Mouse (Mus musculus): ENCODE results near the gene Rnf222. TPM values are rescaled to one million over a fixed set of nuclear protein-coding genes. Genes with fewer than 3 reads are reported as not detected.

Gene Rnf222
- total and polyA plus RNA-seq, 3 experiments, result 0.23 to 0.28 TPM; not detected in 1

DNA sequence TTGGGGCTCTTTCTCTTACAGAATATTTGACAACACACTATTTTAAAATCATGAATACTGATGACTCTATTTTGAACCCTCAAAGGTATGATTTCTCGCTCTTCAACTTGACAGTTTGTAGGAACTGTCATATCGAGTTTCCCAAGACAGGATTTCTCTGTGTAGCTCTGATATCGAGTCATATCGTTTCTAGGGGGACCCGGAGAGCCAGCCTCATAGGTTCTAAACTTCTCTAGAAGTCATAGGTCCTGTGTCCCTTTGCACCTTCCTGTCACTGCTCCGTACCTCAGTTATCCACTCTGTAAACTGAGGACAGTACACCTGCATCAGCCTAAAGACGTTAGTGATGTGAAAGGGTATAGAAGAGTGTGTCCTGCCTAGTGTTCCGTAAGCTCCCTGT is 11.5 kb downstream of the Rnf222 start (continued):
- TF ChIP-seq NRF1 (IDR thresholded peaks at IDR 0.05; ENCODE audit: insufficient read depth, low read depth, low read length, poor library complexity, severe bottlenecking), result no peak

GRCm38 (mm10) chr11:68900519-68901350 is 12.4 kb downstream of the Rnf222 start:
- peak overlapping the region; percentile 70 for H3K9ac ChIP-seq (ENCODE audit: control insufficient read depth, low read depth, low read length, poor library complexity, severe bottlenecking)
- H3K79me2 ChIP-seq (ENCODE audit: control insufficient read depth, insufficient read depth, low read length, poor library complexity), result peaks cover 22% of the 10 kb centered on the region
- H3K4me1 ChIP-seq (ENCODE audit: control insufficient read depth in 1 of 2, insufficient read depth in 2 of 2, low read length in 2 of 2), result peaks cover 3 to 49% of the 10 kb centered on the region in 2 experiments; a peak in 2 of 4 replicates
- peak overlapping the region; percentile 55 to 64 for H3K4me3 ChIP-seq (ENCODE audit: control insufficient read depth in 1 of 2, insufficient read depth in 1 of 2, low read depth in 2 of 2, low read length in 2 of 2)
- DNase-seq (ENCODE audit: low read depth, low spot score), result peak; percentile 59
- peaks cover 25 to 50% of the 10 kb centered on the region in 2 experiments for H3K36me3 ChIP-seq (ENCODE audit: control insufficient read depth in 1 of 2, insufficient read depth in 2 of 2, low read length in 2 of 2)
- TF ChIP-seq ZNF384 (IDR thresholded peaks at IDR 0.05; ENCODE audit: low read depth, low read length), result peak; percentile 84
- no peak for TF ChIP-seq ZKSCAN1 (IDR thresholded peaks at IDR 0.05; ENCODE audit: low read depth, low read length)
- TF ChIP-seq ZMIZ1 (IDR thresholded peaks at IDR 0.05; ENCODE audit: low read depth, low read length), result peak; percentile 7; the same call in 1 of the 2 replicates
- TF ChIP-seq UBTF (IDR thresholded peaks at IDR 0.05; ENCODE audit: borderline replicate concordance, insufficient read depth, low read depth, low read length), result 0 out of 2 replicates have a peak, but pooled peaks have one; percentile 24
- no peaks in the 10 kb centered on the region for H3K27me3 ChIP-seq (ENCODE audit: control insufficient read depth in 1 of 2, insufficient read depth in 2 of 2, low read length in 2 of 2)
- no peaks in the 10 kb centered on the region for H3K9me3 ChIP-seq (replicated peaks; ENCODE audit: insufficient read depth, low read length)
- H3K27ac ChIP-seq (ENCODE audit: control insufficient read depth, low read depth, low read length), result peak overlapping the region; percentile 70

DNA sequence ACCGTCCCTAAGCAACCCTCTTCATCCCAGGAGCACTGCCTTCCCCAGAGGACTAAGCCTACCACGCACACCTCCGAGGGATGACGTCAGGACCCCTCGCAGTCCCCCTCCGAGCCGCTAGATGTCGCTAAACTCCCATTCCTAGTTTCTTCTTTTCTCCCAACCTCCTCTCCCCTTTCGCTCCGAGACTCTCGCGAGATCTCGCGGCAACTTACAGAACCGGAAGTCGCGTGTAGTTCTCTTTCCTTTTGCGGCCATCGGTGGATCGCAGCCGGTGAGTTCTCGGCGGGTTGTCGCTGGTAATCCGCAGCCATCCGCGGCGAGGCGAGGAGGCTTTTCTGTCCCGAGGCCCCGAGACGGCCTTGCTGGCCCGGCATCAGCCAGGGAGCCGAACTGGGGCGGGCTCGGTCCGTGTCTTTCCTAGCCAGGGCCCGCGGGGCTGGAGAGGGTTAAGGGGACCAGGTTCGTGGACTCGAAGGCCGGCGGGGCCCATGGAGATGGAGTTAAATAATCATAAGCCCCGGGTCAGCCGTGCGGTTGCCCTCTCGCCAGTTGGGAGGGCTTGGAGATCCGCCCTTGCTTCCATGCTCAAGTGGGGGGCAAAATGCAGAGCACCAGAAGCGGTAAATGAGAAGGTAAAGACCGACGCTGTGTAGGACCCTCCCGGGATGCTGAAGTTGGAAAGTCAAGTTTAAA is 13.1 kb downstream of the Rnf222 start, which contains the start of gene Rpl26:
TSS of gene Rpl26 (plus strand) at position 233 of the 696 bp plus-strand sequence.
- H3K4me3 ChIP-seq (ENCODE audit: control insufficient read depth in 1 of 2, insufficient read depth in 1 of 2, low read depth in 2 of 2, low read length in 2 of 2), result peak within 1 kb of the TSS; percentile 84 to 88
- H3K79me2 ChIP-seq (ENCODE audit: control insufficient read depth, insufficient read depth, low read length, poor library complexity), result peaks cover 22% of the 10 kb centered on the region
- H3K9me3 ChIP-seq (replicated peaks; ENCODE audit: insufficient read depth, low read length), result no peaks in the 10 kb centered on the region
- H3K27me3 ChIP-seq (ENCODE audit: control insufficient read depth in 1 of 2, insufficient read depth in 2 of 2, low read length in 2 of 2), result no peaks in the 10 kb centered on the region
- peak within 1 kb of the TSS; percentile 92 for H3K9ac ChIP-seq (ENCODE audit: control insufficient read depth, low read depth, low read length, poor library complexity, severe bottlenecking)
- H3K36me3 ChIP-seq (ENCODE audit: control insufficient read depth in 1 of 2, insufficient read depth in 2 of 2, low read length in 2 of 2), result peaks cover 25 to 51% of the 10 kb centered on the region in 2 experiments
- peak; percentile 100 for DNase-seq (ENCODE audit: low read depth, low spot score)
- peak within 1 kb of the TSS; percentile 81 for H3K27ac ChIP-seq (ENCODE audit: control insufficient read depth, low read depth, low read length)
- H3K4me1 ChIP-seq (ENCODE audit: control insufficient read depth in 1 of 2, insufficient read depth in 2 of 2, low read length in 2 of 2), result peaks cover 3 to 51% of the 10 kb centered on the region in 2 experiments; a peak in 2 of 4 replicates
- TF ChIP-seq MAZ (IDR thresholded peaks at IDR 0.05; ENCODE audit: low read depth, low read length) (peak; percentile 51; the same call in 1 of the 2 replicates), RCOR1 (IDR thresholded peaks at IDR 0.05; ENCODE audit: low read depth, low read length) (no peak; the same call in 1 of the 2 replicates), USF1 (IDR thresholded peaks at IDR 0.05; ENCODE audit: low read depth, low read length) (no peak; the same call in 1 of the 2 replicates), UBTF (IDR thresholded peaks at IDR 0.05; ENCODE audit: borderline replicate concordance, insufficient read depth, low read depth, low read length) (no peak), MAX (IDR thresholded peaks at IDR 0.05; ENCODE audit: low read length) (peak; percentile 83), TCF12 (IDR thresholded peaks at IDR 0.05; ENCODE audit: low read depth, low read length) (peak; percentile 98), ZMIZ1 (IDR thresholded peaks at IDR 0.05; ENCODE audit: low read depth, low read length) (peak; percentile 90; the same call in 1 of the 2 replicates), TAL1 (IDR thresholded peaks at IDR 0.05; ENCODE audit: low read length) (no peak), SIN3A (IDR thresholded peaks at IDR 0.05; ENCODE audit: low read length) (peak; percentile 92), SMC3 (IDR thresholded peaks at IDR 0.05; ENCODE audit: low read depth, low read length) (no peak; the same call in 1 of the 2 replicates), POLR2A (IDR thresholded peaks at IDR 0.05; ENCODE audit: control insufficient read depth in 1 of 2, insufficient read depth in 1 of 2, low read depth in 1 of 2, low read length in 2 of 2, poor library complexity in 1 of 2) (peak; percentile 95 to 96), ETS1 (IDR thresholded peaks at IDR 0.05; ENCODE audit: low read depth, low read length) (peak; percentile 83), MYC (IDR thresholded peaks at IDR 0.05; ENCODE audit: low read depth, low read length) (peak; percentile 80; the same call in 1 of the 2 replicates), MYB (IDR thresholded peaks at IDR 0.05; ENCODE audit: low read depth, low read length) (no peak), CHD2 (IDR thresholded peaks at IDR 0.05; ENCODE audit: low read length) (peak; percentile 100), EP300 (IDR thresholded peaks at IDR 0.05; ENCODE audit: low read depth in 1 of 2, low read length in 2 of 2) (no peak; a peak in 1 of 4 replicates), CHD1 (IDR thresholded peaks at IDR 0.05; ENCODE audit: low read depth, low read length) (no peak; the same call in 1 of the 2 replicates), NELFE (IDR thresholded peaks at IDR 0.05; ENCODE audit: low read depth, low read length) (peak; percentile 98), GABPA (IDR thresholded peaks at IDR 0.05; ENCODE audit: low read depth, low read length) (peak; percentile 86; the same call in 1 of the 2 replicates), ELF1 (IDR thresholded peaks at IDR 0.05; ENCODE audit: low read depth, low read length) (peak; percentile 98), NRF1 (IDR thresholded peaks at IDR 0.05; ENCODE audit: insufficient read depth, low read depth, low read length, poor library complexity, severe bottlenecking) (no peak), MXI1 (IDR thresholded peaks at IDR 0.05; ENCODE audit: low read depth, low read length) (peak; percentile 92), HCFC1 (IDR thresholded peaks at IDR 0.05; ENCODE audit: low read depth, low read length) (peak; percentile 96), ZKSCAN1 (IDR thresholded peaks at IDR 0.05; ENCODE audit: low read depth, low read length) (no peak)

Data from MEL (cell line).